Mouse (Mus musculus) adrenal gland, postnatal 25 days (tissue): ENCODE measurements around the gene Tspan11. TPM values are rescaled to one million over a fixed set of nuclear protein-coding genes. Genes with fewer than 3 reads are reported as not detected.

Source experiments
- DNase-seq: peaks from one replicate; pipeline ENCODE4 v3.0.0; 2021; ENCODE audit warnings: mixed read lengths
- total RNA-seq: library from RNA; stranded (reverse); gene quantifications from 2 replicates; pipeline ENCODE4 v1.2.3, GENCODE M21; 2021

Tspan11 gene
- total RNA-seq, 1 experiment from 2014 or later, result 4.2 TPM

- peak; percentile 25 for DNase-seq
These were observed 104.3 kb downstream of the Tspan11 start for GRCm38 (mm10) chr6:127991509-127992176.

GRCm38 (mm10) chr6:127992993-127993392 is 105.6 kb downstream of the Tspan11 start:
- DNase-seq, result no peak

- DNase-seq, result no peak
These were observed 109.5 kb downstream of the Tspan11 start for GRCm38 (mm10) chr6:127996928-127997327.

GRCm38 (mm10) chr6:127999118-127999517 is 111.7 kb downstream of the Tspan11 start:
- no peak for DNase-seq

GRCm38 (mm10) chr6:128000777-128001176 is 113.4 kb downstream of the Tspan11 start:
- DNase-seq, result no peak

- no peak for DNase-seq
These were observed 114.2 kb downstream of the Tspan11 start for GRCm38 (mm10) chr6:128001587-128001986.

- no peak for DNase-seq
These were observed 114.7 kb downstream of the Tspan11 start for GRCm38 (mm10) chr6:128002104-128002503.

GRCm38 (mm10) chr6:128002667-128003066 is 115.3 kb downstream of the Tspan11 start:
- DNase-seq, result no peak

- DNase-seq, result no peak
These were observed 116.2 kb downstream of the Tspan11 start for GRCm38 (mm10) chr6:128003542-128003941.

Other genes with a start within 250 kb of the Tspan11 start
- gene Prmt8, start 118.1 kb upstream of the Tspan11 start, total RNA-seq, result not detected in 2 replicates